Mouse (Mus musculus) frontal cortex, postnatal 10 days (tissue): ENCODE results near the gene Pear1.

Experiments
- DNase-seq, 2 experiments: peaks; one replicate each; pipeline ENCODE4 v3.0.0; 2022; ENCODE audit warnings: low spot score in 2 of 2, mixed read lengths in 1 of 2

Pear1 gene

GRCm38 (mm10) chr3:87809322-87809962 lies 14.7 kb downstream of the Pear1 start:
- no peak for DNase-seq

GRCm38 (mm10) chr3:87804038-87804677 lies 19.9 kb downstream of the Pear1 start:
- DNase-seq: no peak

DNA sequence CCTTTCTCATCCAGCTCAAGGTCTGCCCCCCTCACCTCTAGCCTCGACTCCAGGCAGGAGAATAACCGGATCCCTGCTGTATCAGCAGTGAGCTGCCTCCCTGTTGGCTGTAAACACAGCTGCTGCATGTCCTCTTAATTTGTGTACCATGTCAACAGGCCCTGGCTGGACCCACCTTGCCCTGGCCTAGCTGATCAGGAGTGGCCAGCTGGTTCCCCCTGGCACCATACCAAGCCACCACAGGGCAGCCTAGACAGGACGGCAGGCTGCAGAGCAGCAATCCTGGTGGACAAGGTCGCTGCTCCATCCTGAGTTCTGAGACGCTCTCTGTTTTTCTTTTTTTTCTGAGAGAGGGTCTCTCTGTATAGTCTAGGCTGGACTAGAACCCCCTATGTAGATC lies 22.4 kb downstream of the Pear1 start:
- DNase-seq: no peak

- no peak for DNase-seq
These were observed 27.3 kb downstream of the Pear1 start, which contains the start of gene Insrr for GRCm38 (mm10) chr3:87796736-87797334. TSS of gene Insrr (plus strand) at chr3:87796951.

DNA sequence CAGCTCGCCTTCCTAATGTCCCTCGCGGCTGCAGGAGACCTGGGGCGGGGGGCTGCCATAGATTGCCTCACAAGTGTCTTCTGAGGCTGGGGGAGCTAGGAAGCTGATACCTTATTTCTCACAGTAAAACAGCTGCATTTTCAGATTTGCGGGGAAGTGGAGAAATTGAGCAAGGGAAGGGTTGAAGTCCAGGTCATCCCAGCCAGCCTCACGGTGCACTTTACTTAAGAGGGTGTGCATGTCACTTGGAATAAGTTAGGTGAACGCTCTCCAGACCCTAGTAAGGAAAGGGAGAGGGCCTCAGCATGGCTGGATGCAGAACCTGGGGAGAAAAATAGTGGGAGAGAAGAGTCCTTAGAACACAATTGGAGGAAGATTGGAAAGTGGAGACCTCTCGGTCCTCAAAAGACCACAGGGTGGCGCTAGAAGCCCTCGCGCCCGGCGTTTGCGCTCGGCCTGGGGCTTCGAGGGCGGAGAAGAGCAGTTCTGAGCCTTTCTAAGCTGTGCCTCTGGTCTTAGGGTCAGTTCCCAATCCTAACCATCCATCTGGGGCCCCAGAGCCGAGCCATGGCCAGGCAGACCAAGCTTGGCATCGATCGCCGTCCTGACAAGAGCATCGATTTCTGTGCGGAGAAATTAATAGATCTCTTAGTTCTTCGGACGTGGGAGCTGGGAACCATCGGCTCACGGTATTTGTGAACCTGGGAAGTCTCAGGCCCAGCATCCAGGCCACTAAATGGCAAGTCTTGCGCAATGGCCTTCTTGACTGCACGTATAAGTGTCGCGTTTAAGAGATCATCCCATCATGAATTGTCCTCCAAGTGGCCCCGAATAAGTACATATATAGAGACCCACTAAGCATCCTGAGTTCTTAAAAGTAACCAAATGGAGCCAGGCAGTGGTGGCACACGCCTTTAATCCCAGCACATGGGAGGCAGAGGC lies 28.5 kb downstream of the Pear1 start:
- DNase-seq: peak in 1 of 2 experiments; percentile 44

DNA sequence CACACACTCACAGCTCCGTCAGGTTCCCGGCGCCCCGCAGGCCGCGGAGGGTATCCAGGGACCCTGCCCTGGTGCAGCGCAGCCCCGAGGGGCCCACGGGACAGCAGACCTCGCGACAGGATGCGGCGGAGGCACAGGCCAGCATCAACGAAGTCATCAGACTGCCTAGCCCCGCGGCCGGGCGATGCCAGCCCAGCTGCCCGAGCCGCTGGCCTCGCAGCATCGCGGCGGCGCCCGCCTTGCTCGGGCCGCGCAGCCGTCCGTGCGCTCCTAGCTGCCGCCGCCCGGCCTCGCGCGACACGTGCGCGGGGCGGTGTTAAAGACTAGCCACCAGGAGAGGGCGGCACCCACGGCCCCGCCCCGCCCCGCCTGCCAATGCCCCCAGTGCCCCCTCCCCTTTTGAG lies 29.2 kb downstream of the Pear1 start, which contains the start of gene Ntrk1:
TSS of gene Ntrk1 (minus strand) at position 241 of the 404 bp plus-strand sequence.
- no peak for DNase-seq

DNA sequence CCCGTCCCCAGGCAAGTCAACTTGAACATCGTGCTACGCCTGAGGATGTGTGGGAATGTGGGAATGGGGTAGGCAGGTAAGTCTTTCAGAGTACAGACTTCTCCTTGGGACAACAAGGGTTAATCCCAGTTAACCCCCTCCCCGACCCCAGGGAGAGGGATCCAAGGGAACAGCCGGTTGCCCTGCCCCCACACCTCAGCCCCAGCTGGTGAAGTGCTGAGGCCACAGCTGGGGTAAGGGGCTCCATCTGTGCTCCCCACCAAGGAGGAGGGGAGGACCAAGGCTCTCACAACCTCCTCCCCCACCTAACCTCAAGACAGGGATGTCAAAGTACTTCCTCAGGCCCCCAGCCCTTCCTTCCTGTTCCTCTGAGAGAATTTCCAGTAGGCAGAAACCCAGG lies 34.3 kb downstream of the Pear1 start:
- DNase-seq: no peak

GRCm38 (mm10) chr3:87789248-87789647 lies 34.9 kb downstream of the Pear1 start:
- DNase-seq: no peak

GRCm38 (mm10) chr3:87785626-87786214 lies 38.4 kb downstream of the Pear1 start:
- DNase-seq: no peak

DNA sequence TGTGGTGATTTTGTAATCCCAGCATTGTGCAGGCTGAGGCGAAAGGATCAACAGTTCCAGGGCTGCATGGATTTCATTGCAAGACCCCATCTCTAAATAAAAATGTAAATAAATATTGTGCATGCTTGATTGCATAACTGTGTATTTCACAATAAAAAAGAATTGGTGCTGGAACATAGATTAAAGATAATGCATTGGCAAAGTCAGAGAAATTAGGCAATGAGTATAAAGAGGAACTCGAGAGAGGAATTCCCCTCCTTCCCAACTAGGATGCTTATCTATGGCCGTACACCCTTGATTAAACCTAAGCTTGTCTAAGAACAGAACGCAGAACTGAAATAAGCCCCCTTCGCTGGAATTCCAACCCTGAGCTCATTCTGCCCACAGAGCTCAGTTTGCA lies 39.0 kb downstream of the Pear1 start:
- DNase-seq: no peak

DNA sequence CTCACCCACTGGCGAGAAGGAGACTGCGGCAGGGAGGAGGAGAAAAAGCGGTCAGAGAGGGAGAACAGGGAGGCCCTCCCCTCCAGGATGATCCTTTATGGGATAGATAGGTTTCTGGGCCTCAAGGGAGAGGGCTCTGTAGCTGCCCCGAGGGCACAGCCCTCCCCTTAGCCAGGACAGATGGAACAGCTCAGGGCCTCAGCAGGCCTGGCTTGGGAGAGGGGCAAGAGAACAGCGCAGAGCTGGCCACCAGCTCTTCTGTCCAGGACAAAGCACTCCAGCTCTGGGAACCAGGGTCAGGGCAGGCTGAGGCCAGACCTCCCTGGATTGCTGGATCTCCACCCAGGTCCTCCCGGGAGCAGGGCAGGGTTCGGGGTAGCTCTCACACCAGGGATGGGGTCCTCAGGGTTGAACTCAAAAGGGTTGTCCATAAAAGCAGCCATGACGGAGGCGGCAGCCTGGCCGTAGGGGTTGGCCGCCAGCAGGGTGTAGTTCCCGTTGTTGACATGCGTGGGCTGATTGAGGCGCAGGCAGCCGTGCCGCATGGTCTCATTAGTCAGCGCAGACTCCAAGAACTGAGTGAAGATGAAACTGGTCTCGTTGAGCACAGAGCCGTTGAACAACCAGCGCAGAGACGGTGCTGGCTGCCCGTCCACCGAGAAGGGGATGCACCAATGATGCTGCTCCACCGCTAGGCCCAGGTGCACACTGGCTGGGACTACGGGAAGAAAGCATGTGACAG lies 40.7 kb downstream of the Pear1 start:
- DNase-seq: no peak

GRCm38 (mm10) chr3:87779086-87779485 lies 45.0 kb downstream of the Pear1 start:
- no peak for DNase-seq

GRCm38 (mm10) chr3:87778283-87778682 lies 45.8 kb downstream of the Pear1 start:
- no peak for DNase-seq

DNA sequence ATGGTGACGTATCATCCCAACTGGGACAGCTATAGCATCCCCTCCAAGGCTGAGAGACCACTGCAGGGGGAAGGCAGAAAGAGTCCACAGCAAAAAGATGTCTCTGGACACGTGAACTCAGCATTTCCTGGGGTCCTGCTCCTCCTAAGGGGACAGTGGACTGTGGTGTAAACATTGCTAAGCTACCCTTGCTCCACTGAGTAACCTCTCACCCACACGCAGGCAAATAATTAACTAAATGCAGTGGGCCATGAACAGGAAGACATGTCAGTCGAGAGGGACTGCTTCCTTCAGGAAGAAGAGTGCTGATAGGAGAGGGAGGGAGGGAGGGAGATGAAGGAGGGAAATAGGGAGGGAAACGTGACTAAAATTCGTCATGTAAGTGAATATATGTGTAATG lies 53.0 kb downstream of the Pear1 start:
- no peak for DNase-seq

- DNase-seq: no peak
These were observed 53.8 kb downstream of the Pear1 start for GRCm38 (mm10) chr3:87770280-87770679.

DNA sequence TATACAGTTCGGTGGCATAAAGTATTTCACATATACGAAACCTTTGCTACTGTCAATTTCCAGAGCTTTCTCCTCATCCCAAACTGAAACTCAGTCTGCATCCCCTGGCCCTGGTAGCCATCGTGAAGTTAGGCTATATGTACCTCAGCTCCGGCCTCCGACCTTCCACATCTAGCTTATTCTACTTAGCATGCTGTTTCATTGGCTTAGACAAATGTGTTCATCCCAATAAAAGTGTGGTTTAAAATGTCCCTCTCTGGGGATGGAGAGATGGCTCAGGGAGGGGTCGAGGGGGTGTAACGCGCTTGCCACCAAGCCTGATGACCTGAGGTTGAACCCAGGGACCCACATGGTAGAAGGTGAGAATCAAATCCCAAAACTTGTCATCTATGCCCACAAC lies 54.6 kb downstream of the Pear1 start:
- DNase-seq: no peak

- DNase-seq: peak; percentile 48 to 59
These were observed 55.3 kb downstream of the Pear1 start for GRCm38 (mm10) chr3:87768844-87769243.

GRCm38 (mm10) chr3:87768431-87768830 lies 55.7 kb downstream of the Pear1 start:
- no peak for DNase-seq

DNA sequence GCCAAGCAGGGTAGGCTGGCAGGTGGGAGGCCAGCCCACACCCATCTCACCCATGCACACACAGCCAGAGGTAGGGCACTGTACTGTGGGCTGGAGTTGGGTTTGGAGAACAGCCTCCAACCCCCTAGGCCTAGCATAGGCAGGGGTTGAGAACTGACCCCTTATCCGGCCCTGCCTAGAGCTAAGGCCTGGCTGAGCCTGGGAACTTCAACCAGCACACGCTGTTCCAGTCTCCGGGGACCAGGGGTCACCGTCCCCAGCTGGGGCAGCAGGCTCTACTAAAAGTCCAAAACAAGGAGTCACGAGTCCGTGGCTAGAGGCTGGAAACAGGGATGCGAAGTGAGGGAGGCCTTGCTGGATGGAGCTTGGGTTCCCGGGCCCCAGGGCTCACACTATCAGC lies 56.3 kb downstream of the Pear1 start:
- no peak for DNase-seq

DNA sequence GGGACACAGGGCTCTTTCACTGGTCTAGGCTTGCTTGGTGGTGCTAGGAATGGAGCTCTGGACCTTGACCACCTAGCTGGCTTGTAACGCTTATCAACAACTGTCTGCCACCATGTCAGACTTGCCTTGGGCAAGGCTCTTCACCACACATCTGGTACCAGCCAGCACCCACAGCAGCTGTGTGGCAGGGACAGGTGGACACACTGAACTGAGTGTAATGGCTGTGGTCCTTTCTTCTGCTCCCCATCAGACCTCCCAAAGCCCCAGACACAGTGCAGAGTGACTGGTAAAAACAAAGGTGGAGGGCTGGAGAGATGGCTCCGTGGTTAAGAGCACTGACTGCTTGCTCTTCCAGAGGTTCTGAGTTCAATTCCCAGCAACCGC lies 57.8 kb downstream of the Pear1 start:
- no peak for DNase-seq
